Mouse (Mus musculus) lung, postnatal 0 days (tissue): ENCODE measurements at regions not wholly inside any gene's neighbourhood (a gene's known extent, or its start where the extent isn't known, plus 50 kb on each side); places are given as distances from the start of the nearest gene placed in this dataset.

Experiments used
- ATAC-seq: fragments of 200-750 bp; cut with Nextera tagmentation; 2 replicates; pipeline ENCODE4 v1.8.0; 2017; ENCODE audit warnings: moderate library complexity
- DNase-seq: peaks from one replicate; pipeline ENCODE4 v3.0.0-alpha.2; 2016; ENCODE audit warnings: low spot score
- H3K27ac ChIP-seq: fragments of 300-500 bp; sonication (generic); 2 replicates; pipeline ENCODE4 v1.5.1; 2014; ENCODE audit warnings: antibody characterized with exemption, mild to moderate bottlenecking, low read length, mixed read lengths
- H3K27me3 ChIP-seq: fragments of 300-500 bp; sonication (generic); replicated peaks from 2 replicates; pipeline ENCODE4 v1.6.1; 2014; ENCODE audit warnings: low read length, mixed read lengths; ENCODE audit not compliant: insufficient read depth
- H3K36me3 ChIP-seq: fragments of 300-500 bp; sonication (generic); 2 replicates; pipeline ENCODE4 v1.6.1; 2014; ENCODE audit warnings: low read length, mixed read lengths; ENCODE audit not compliant: insufficient read depth
- H3K4me1 ChIP-seq: fragments of 300-500 bp; sonication (generic); 2 replicates; pipeline ENCODE4 v1.6.1; 2014; ENCODE audit warnings: antibody characterized with exemption, low read depth, low read length, mixed read lengths; ENCODE audit not compliant: insufficient read depth
- H3K4me2 ChIP-seq: fragments of 300-500 bp; sonication (generic); replicated peaks from 2 replicates; pipeline ENCODE4 v1.6.1; 2014; ENCODE audit warnings: low read depth, mild to moderate bottlenecking, low read length, moderate library complexity, mixed read lengths
- H3K4me3 ChIP-seq: fragments of 300-500 bp; sonication (generic); 2 replicates; pipeline ENCODE4 v1.5.1; 2014; ENCODE audit warnings: low read depth, low read length
- H3K9ac ChIP-seq: fragments of 300-500 bp; sonication (generic); replicated peaks from 2 replicates; pipeline ENCODE4 v1.6.1; 2014; ENCODE audit warnings: low read depth, mild to moderate bottlenecking
- H3K9me3 ChIP-seq: fragments of 300-500 bp; sonication (generic); 2 replicates; pipeline ENCODE4 v1.6.1; 2016; ENCODE audit warnings: low read length, mixed read lengths
- CTCF ChIP-seq: IDR thresholded peaks from 2 replicates; pipeline ENCODE4 v1.5.1; 2016; ENCODE audit warnings: antibody characterized with exemption, mild to moderate bottlenecking
- EP300 ChIP-seq: IDR thresholded peaks from 2 replicates; pipeline ENCODE4 v1.6.1; 2016; ENCODE audit warnings: antibody characterized with exemption, mild to moderate bottlenecking, control low read depth
- WGBS: fragments of 180-500 bp; shearing (Covaris S2); extraction: QIAGEN DNeasy Blood & Tissue Kit; methylation state at CpG from one replicate; pipeline ENCODE4 v1.1.7; 2014; 5-methylcytosine and 5-hydroxymethylcytosine counted together

DNA sequence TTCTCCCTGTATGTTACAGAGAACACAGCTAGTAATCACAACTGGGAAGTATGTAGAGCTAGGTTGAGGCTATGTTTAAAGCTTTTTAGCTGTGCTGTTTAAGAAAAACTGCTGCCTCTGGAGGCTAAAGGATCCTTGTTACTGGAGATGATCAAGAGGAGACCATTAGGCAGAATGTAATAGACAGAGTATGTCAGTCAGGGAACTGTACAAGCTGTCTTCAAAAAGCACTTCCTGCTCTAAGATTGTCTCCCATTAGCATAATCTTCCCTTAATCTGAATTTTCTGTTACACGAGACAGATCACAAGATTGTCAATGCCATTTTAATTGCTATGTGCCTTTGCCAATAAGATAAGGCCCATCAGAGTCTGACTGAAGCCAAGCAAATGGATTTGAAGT is 170.7 kb downstream of the Fam49a start:
- Histone ChIP-seq H3K4me1 (no peaks in the 10 kb centered on the region), H3K27ac (no peak overlapping the region), H3K4me2 (no peak overlapping the region), H3K9me3 (no peaks in the 10 kb centered on the region), H3K27me3 (no peaks in the 10 kb centered on the region), H3K9ac (no peak overlapping the region), H3K4me3 (no peak overlapping the region), H3K36me3 (no peaks in the 10 kb centered on the region)
- TF ChIP-seq CTCF (no peak), EP300 (no peak)
- no peak for ATAC-seq
- WGBS = 48% methylated on average over 1 of the region's 1 CpGs
- no peak for DNase-seq
